Mouse (Mus musculus) heart, adult 2 months (tissue): ENCODE results near the gene Snrpd3. TPM values are rescaled to one million over a fixed set of nuclear protein-coding genes. Genes with fewer than 3 reads are reported as not detected.
A peak's percentile ranks its signal among the peaks of the same experiment; 100 is the strongest.

ENCODE experiments used
- DNase-seq, 2 experiments: peaks; one replicate each; pipeline ENCODE4 v3.0.0; 2021
- H3K27ac ChIP-seq: fragments of 200-600 bp; 2 replicates; pipeline ENCODE4 v1.8.1; 2022
- H3K27me3 ChIP-seq: fragments of 200-500 bp; 2 replicates; pipeline ENCODE4 v1.6.1; 2012; ENCODE audit warnings: mild to moderate bottlenecking, low read length, inconsistent platforms, mixed read lengths; ENCODE audit not compliant: control insufficient read depth, insufficient read depth
- H3K36me3 ChIP-seq: fragments of 200-500 bp; 2 replicates; pipeline ENCODE4 v1.6.1; 2012; ENCODE audit warnings: low read length, inconsistent platforms; ENCODE audit not compliant: control insufficient read depth, insufficient read depth
- H3K4me1 ChIP-seq: fragments of 200-500 bp; 2 replicates; pipeline ENCODE4 v1.6.1; 2011; ENCODE audit warnings: low read length; ENCODE audit not compliant: control insufficient read depth, insufficient read depth
- H3K4me3 ChIP-seq: fragments of 200-600 bp; 2 replicates; pipeline ENCODE4 v1.8.1; 2022
- H3K79me2 ChIP-seq: fragments of 200-500 bp; replicated peaks from 2 replicates; pipeline ENCODE4 v1.6.1; 2012; ENCODE audit warnings: mild to moderate bottlenecking, inconsistent platforms, low read length, moderate library complexity, mixed read lengths; ENCODE audit not compliant: control insufficient read depth, insufficient read depth
- H3K9ac ChIP-seq: fragments of 200-500 bp; 2 replicates; pipeline ENCODE4 v1.6.1; 2012; ENCODE audit warnings: low read depth, mild to moderate bottlenecking, control low read depth, inconsistent platforms, low read length, mixed read lengths
- CTCF ChIP-seq: fragments of 200-600 bp; IDR thresholded peaks from 2 replicates; pipeline ENCODE4 v1.8.1; 2022; ENCODE audit warnings: antibody characterized with exemption, mild to moderate bottlenecking, moderate library complexity
- EP300 ChIP-seq: fragments of 200-500 bp; IDR thresholded peaks from 2 replicates; pipeline ENCODE4 v1.6.1; 2011; ENCODE audit warnings: low read depth, low read length, control low read depth; ENCODE audit not compliant: insufficient read depth
- POLR2A ChIP-seq: fragments of 200-500 bp; IDR thresholded peaks from 2 replicates; pipeline ENCODE4 v1.6.1; 2011; ENCODE audit warnings: mild to moderate bottlenecking, low read depth, low read length, control low read depth; ENCODE audit not compliant: insufficient read depth
- WGBS: fragments of 180-500 bp; shearing (Covaris S2); methylation state at CpG from one replicate; pipeline ENCODE4 v1.1.7; 2018; 5-methylcytosine and 5-hydroxymethylcytosine counted together
- intact Hi-C: fragments of 180-260 bp; cut with DNase I; formaldehyde crosslinking; loops from one replicate; pipeline ENCODE4 v1.15.1; 2025
- polyA plus RNA-seq: library from polyadenylated mRNA; depleted of rRNA; stranded (reverse); fragments of >200 nt; gene quantifications from 2 replicates; pipeline ENCODE4 v1.2.3, GENCODE M21; 2012; rRNA removed
- total RNA-seq, 2 experiments: library from RNA; stranded (reverse); gene quantifications; 2 replicates each; pipeline ENCODE4 v1.2.3; 2021

The Snrpd3 gene
- total and polyA plus RNA-seq, 3 experiments = 20.8 to 65.8 (median 61.1) TPM

GRCm38 (mm10) chr10:75571937-75572336 lies 54.6 kb downstream of the Snrpd3 start:
- WGBS = 50% methylated on average over 9 of the region's 9 CpGs
- Histone ChIP-seq H3K79me2 (no peaks in the 10 kb centered on the region; the same call in 1 of the 2 replicates), H3K27ac (no peak overlapping the region), H3K4me3 (no peak overlapping the region), H3K4me1 (no peaks in the 10 kb centered on the region), H3K27me3 (no peaks in the 10 kb centered on the region), H3K36me3 (no peaks in the 10 kb centered on the region), H3K9ac (no peak overlapping the region)
- intact Hi-C loops = no loop called here
- TF ChIP-seq EP300 (no peak), POLR2A (no peak), CTCF (no peak)
- no peak for DNase-seq

DNA sequence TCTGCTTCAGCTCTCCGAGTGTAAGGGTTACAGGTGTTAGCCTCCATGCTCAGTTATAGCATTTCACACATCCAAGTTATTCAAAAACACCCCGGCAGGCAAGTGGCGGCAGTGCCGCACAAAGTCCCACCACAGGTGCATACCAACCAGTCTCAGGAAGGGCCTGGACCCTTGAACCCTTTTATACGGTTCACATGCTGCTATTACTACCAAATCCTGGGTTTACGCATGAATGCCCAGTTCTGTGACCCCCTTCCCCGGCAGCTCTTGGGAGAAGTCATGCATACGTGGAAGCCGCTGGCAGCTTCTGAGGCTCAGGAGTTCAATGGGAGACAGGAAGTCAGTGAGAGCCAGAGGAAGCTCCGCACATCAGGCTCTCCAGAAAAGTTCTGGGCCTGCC lies 55.8 kb downstream of the Snrpd3 start:
- no peaks in the 10 kb centered on the region for H3K27me3 ChIP-seq
- H3K79me2 ChIP-seq = no peaks in the 10 kb centered on the region; the same call in 1 of the 2 replicates
- H3K9ac ChIP-seq = no peak overlapping the region
- intact Hi-C loops = no loop called here
- no peaks in the 10 kb centered on the region for H3K4me1 ChIP-seq
- 80% methylated on average over 10 of the region's 10 CpGs for WGBS
- no peak overlapping the region for H3K27ac ChIP-seq
- no peak overlapping the region for H3K4me3 ChIP-seq
- no peak for DNase-seq
- no peaks in the 10 kb centered on the region for H3K36me3 ChIP-seq
- TF ChIP-seq POLR2A (no peak), CTCF (no peak), EP300 (no peak)

DNA sequence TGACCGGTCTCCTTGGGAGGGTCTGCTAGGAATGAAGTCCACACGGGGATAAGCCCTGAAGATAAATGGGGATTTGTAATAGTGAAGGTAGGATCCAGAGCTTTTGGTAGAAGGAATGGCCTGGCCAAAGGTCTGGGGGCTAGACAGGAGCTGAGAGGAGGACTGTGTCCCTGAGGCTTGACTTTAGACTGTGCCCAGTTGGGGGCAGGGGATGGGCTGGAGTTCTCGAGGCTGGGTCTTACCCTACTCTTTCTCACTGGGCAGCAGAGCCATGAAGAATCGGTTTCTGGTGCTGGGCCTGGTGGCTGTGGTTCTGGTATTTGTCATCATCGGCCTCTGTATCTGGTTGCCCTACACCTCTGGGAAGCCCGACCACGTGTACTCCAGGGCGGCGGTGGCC lies 56.6 kb downstream of the Snrpd3 start:
- Histone ChIP-seq H3K79me2 (no peaks in the 10 kb centered on the region; the same call in 1 of the 2 replicates), H3K27me3 (no peaks in the 10 kb centered on the region), H3K4me3 (no peak overlapping the region), H3K9ac (no peak overlapping the region), H3K27ac (no peak overlapping the region), H3K36me3 (no peaks in the 10 kb centered on the region), H3K4me1 (no peaks in the 10 kb centered on the region)
- DNase-seq = no peak
- WGBS = 92% methylated on average over 9 of the region's 9 CpGs
- no peak for TF ChIP-seq EP300
- no peak for TF ChIP-seq POLR2A
- TF ChIP-seq CTCF = no peak
- intact Hi-C loops = no loop called here

GRCm38 (mm10) chr10:75579129-75579528 lies 61.8 kb downstream of the Snrpd3 start:
- no peak overlapping the region for H3K4me3 ChIP-seq
- WGBS = 78% methylated on average over 6 of the region's 6 CpGs
- intact Hi-C loops = no loop called here

GRCm38 (mm10) chr10:75585876-75586552 lies 68.7 kb downstream of the Snrpd3 start:
- intact Hi-C loops = loop anchor here (1.0 to 5.0 kb wide), 4 partner anchors 49 to 366 kb away; partner anchors contain the start of gene Gm5134
- no peaks in the 10 kb centered on the region for H3K27me3 ChIP-seq
- H3K4me1 ChIP-seq = peaks cover 25% of the 10 kb centered on the region
- H3K27ac ChIP-seq = no peak overlapping the region
- no peak overlapping the region for H3K9ac ChIP-seq
- no peaks in the 10 kb centered on the region for H3K36me3 ChIP-seq
- no peaks in the 10 kb centered on the region for H3K79me2 ChIP-seq
- WGBS = 14% methylated on average over 20 of the region's 20 CpGs
- H3K4me3 ChIP-seq = no peak overlapping the region
- TF ChIP-seq CTCF = peak; percentile 96
- peak; percentile 86; the same call in 1 of the 2 replicates for TF ChIP-seq EP300
- no peak for TF ChIP-seq POLR2A
- DNase-seq = peak; percentile 86 to 91

More at GRCm38 (mm10) chr10:75579129-75579528, 61.8 kb downstream of the Snrpd3 start:
- TF ChIP-seq POLR2A = no peak
- TF ChIP-seq CTCF = no peak
- no peak for TF ChIP-seq EP300
- DNase-seq = no peak
- Histone ChIP-seq H3K36me3 (no peaks in the 10 kb centered on the region), H3K4me1 (no peaks in the 10 kb centered on the region), H3K9ac (no peak overlapping the region), H3K79me2 (no peaks in the 10 kb centered on the region), H3K27me3 (no peaks in the 10 kb centered on the region), H3K27ac (no peak overlapping the region)

- intact Hi-C loops = loop anchor here (1.0 to 5.0 kb wide), 3 partner anchors 49 to 366 kb away; partner anchors contain the start of gene Gm5134
- TF ChIP-seq POLR2A (no peak), CTCF (no peak), EP300 (no peak)
- H3K4me1 ChIP-seq = peaks cover 25% of the 10 kb centered on the region
- H3K27me3 ChIP-seq = no peaks in the 10 kb centered on the region
- no peak overlapping the region for H3K9ac ChIP-seq
- H3K4me3 ChIP-seq = no peak overlapping the region
- H3K36me3 ChIP-seq = no peaks in the 10 kb centered on the region
- H3K79me2 ChIP-seq = no peaks in the 10 kb centered on the region
- WGBS = 80% methylated on average over 1 of the region's 1 CpGs
- DNase-seq = no peak
- no peak overlapping the region for H3K27ac ChIP-seq
Measured at GRCm38 (mm10) chr10:75586553-75586879, 69.2 kb downstream of the Snrpd3 start.

Other genes starting within 250 kb of the Snrpd3 start
- 1 to 10 TPM; 7.1 to 7.2 TPM for gene Adora2a, start 200.7 kb upstream of the Snrpd3 start, total RNA-seq
- gene Adora2a, start 200.7 kb upstream of the Snrpd3 start, polyA plus RNA-seq = 14.3 and 18.1 TPM in 2 replicates
- under 1 TPM; 0.70 to 0.89 TPM for gene Upb1, start 116.4 kb upstream of the Snrpd3 start, total RNA-seq
- 0.35 and 0.70 TPM in 2 replicates for gene Upb1, start 116.4 kb upstream of the Snrpd3 start, polyA plus RNA-seq
- gene Gucd1, start 421 bp downstream of the Snrpd3 start, total RNA-seq = 10 to 100 TPM; 33.2 to 37.7 TPM
- gene Gucd1, start 421 bp downstream of the Snrpd3 start, polyA plus RNA-seq = 44.7 and 50.3 TPM in 2 replicates
- under 1 TPM; 0.66 to 0.84 TPM for gene Lrrc75b, start 42.8 kb downstream of the Snrpd3 start, total RNA-seq
- 1.00 and 1.3 TPM in 2 replicates for gene Lrrc75b, start 42.8 kb downstream of the Snrpd3 start, polyA plus RNA-seq
- gene Ggt1, start 44.1 kb downstream of the Snrpd3 start, total RNA-seq = under 1 TPM in 1 of 2 experiments, not detected in 1; 0.31 TPM
- 0.35 TPM in 1 of 2 replicates, not detected in the other for gene Ggt1, start 44.1 kb downstream of the Snrpd3 start, polyA plus RNA-seq
- gene Ggt5, start 71.8 kb downstream of the Snrpd3 start, total RNA-seq = 1 to 10 TPM; 3.8 to 7.9 TPM
- gene Ggt5, start 71.8 kb downstream of the Snrpd3 start, polyA plus RNA-seq = 41.9 TPM in 2 replicates
- gene Susd2, start 126.5 kb downstream of the Snrpd3 start, total RNA-seq = 1 to 10 TPM; 1.3 to 1.8 TPM
- gene Susd2, start 126.5 kb downstream of the Snrpd3 start, polyA plus RNA-seq = 4.3 TPM in 2 replicates
- gene Cabin1, start 246.8 kb downstream of the Snrpd3 start, total RNA-seq = 10 to 100 TPM; 13.6 to 19.9 TPM
- 17.9 and 21.1 TPM in 2 replicates for gene Cabin1, start 246.8 kb downstream of the Snrpd3 start, polyA plus RNA-seq